Comparison of ENCODE assay signal across 8 mouse cellular contexts in the genomic region with DNA sequence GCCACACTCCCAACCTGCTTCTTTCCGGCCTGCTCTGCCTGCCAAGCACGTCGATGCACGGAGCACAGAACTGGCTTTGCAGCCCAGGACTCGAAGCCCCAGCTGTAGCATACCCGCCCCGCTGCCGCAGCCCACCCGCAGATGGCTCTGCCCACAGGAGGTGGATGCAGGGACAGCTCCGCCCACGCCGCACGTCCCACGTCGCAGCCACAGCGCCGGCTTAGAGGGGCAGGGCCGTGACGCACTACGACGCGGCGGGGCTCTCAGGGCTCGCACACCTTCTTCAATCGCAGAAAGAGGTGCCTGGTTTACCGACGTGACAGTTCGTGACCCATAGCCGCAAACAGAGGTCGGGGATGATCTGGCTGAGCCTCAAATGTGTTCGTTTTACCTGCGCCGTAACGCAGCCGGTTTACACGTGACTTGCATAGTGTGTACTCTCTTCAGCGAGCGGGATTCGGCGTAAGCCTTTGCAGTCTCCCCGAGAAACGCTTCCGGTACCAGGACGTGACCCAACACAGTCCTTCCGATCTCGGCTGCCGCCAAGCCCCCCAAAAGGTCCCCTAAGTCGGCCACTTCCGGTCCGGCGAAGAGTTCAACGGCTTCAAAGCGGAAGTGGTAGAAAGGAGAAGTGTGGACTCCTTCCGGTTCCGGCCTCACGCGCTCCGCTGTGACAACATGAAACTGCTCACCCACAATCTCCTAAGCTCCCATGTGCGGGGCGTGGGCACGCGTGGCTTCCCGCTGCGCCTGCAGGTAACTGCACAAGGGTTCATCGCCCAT. TPM values are rescaled to one million over a fixed set of nuclear protein-coding genes. Genes with fewer than 3 reads are reported as not detected.
DNase-seq lines count a peak whose midpoint lies in the region; ATAC-seq lines count a peak whose summit lies in the region.

A gene (plus strand): TSS at position 192 of the 783 bp plus-strand sequence.
A gene (minus strand): TSS at position 600 of the 783 bp plus-strand sequence.

- DNase-seq in adipocyte (ENCODE audit: low spot score), result peak; percentile 98
- DNase-seq in embryo, embryonic 10 days (ENCODE audit: low spot score), result peak; percentile 96
- peak; percentile 91 for DNase-seq in gastrocnemius, postnatal 14 days
- DNase-seq in left cerebral cortex, postnatal 10 days (ENCODE audit: extremely low spot score in 1 of 2, low spot score in 2 of 2), result peak; percentile 92 to 96
- DNase-seq in right cerebral cortex, postnatal 25 days, result peak; percentile 91
- peak; percentile 87 to 90 for DNase-seq in urinary bladder, postnatal 4 days (ENCODE audit: low spot score in 2 of 2)

- ATAC-seq in inflammation-experienced regulatory T-cells, adult 6 months, result peak; percentile 87
- ATAC-seq in megakaryocyte-erythroid progenitor cell, adult 5-6 weeks (replicated peaks; ENCODE audit: low FRiP score, low TSS enrichment, poor library complexity, severe bottlenecking), result peak; percentile 88

- intact Hi-C loops in gastrocnemius, postnatal 14 days (cut with DNase I; ENCODE audit: low total_unique reads), result no loop called here
- intact Hi-C loops in left cerebral cortex, postnatal 10 days (cut with DNase I), result no loop called here

RNA-seq across cellular contexts. Expression of the first gene that starts in this region (rescaled TPM):
- total RNA-seq in gastrocnemius, postnatal 14 days (2021), result 10 to 100 TPM; 34.6 to 38.9 TPM
- polyA plus RNA-seq in inflammation-experienced regulatory T-cells, adult 6 months (2017; shearing (Covaris generic)), result 100 to 1,000 TPM; 143 to 219 (median 200) TPM
- total RNA-seq in left cerebral cortex, postnatal 10 days (2021), result 10 to 100 TPM; 42.5 to 49.6 TPM
- total RNA-seq in megakaryocyte-erythroid progenitor cell, adult 5-6 weeks (2014; fragmentation: Nextera tagmentation), result 185 and 221 TPM in 2 replicates
- 235 and 364 TPM in 2 replicates for total RNA-seq in megakaryocyte-erythroid progenitor cell, adult 5-6 weeks (2017)

RNA-seq across cellular contexts. Expression of the second gene that starts in this region (rescaled TPM):
- total RNA-seq in gastrocnemius, postnatal 14 days (2021), result 100 to 1,000 TPM; 159 to 187 TPM
- polyA plus RNA-seq in inflammation-experienced regulatory T-cells, adult 6 months (2017; shearing (Covaris generic)), result 100 to 1,000 TPM; 209 to 245 (median 241) TPM
- total RNA-seq in left cerebral cortex, postnatal 10 days (2021), result 100 to 1,000 TPM; 280 to 318 TPM
- total RNA-seq in megakaryocyte-erythroid progenitor cell, adult 5-6 weeks (2014; fragmentation: Nextera tagmentation), result 76.5 and 87.1 TPM in 2 replicates
- total RNA-seq in megakaryocyte-erythroid progenitor cell, adult 5-6 weeks (2017), result 101 and 126 TPM in 2 replicates

Comparison
In these comparisons a context has a peak if more than half of its experiments do, and no peak if none do; other contexts are left out.
1. Peak in every context shown above with its lines: DNase-seq and ATAC-seq.